Comparison of ENCODE assay signal across 27 mouse cellular contexts in genomic region chr6:125309406-125309805, GRCm38 (mm10). TPM values are rescaled to one million over a fixed set of nuclear protein-coding genes. Genes with fewer than 3 reads are reported as not detected.
DNase-seq lines count a peak whose midpoint lies in the region; ATAC-seq and TF ChIP-seq lines count a peak whose summit lies in the region.
"Had no signal": no experiment of that assay in that cellular context is flagged by ENCODE, and none has a peak within 500 bp of the region (broad histone marks: within the 10 kb centered on the region; RNA-seq: fewer than 3 reads in every experiment).

No protein-coding gene starts in this region.

- H3K27me3 ChIP-seq in heart, embryonic 11.5 days (ENCODE audit: control insufficient read depth, insufficient read depth, low read length) = no peaks in the 10 kb centered on the region
- H3K27me3 ChIP-seq in E14TG2a.4 (ENCODE audit: insufficient read depth, low read length) = peaks cover 48% of the 10 kb centered on the region
- no peaks in the 10 kb centered on the region for H3K27me3 ChIP-seq in embryonic facial prominence, embryonic 12.5 days
- H3K27me3 ChIP-seq: lung, embryonic 15.5 days had no signal

- H3K4me3 ChIP-seq in heart, embryonic 11.5 days (ENCODE audit: low read depth, low read length) = no peak overlapping the region
- peak overlapping the region; percentile 48; the same call in 1 of the 2 replicates for H3K4me3 ChIP-seq in E14TG2a.4 (replicated peaks; ENCODE audit: low read length)
- H3K4me3 ChIP-seq in embryonic facial prominence, embryonic 12.5 days = no peak overlapping the region
- H3K4me3 ChIP-seq: gastrocnemius, adult 2 months; liver, embryonic 13.5 days; lung, embryonic 15.5 days had no signal

- WGBS in heart, embryonic 11.5 days (ENCODE audit: insufficient replicate concordance) = 29% methylated on average over 5 of the region's 5 CpGs
- WGBS in embryonic facial prominence, embryonic 12.5 days = 45% methylated on average over 5 of the region's 5 CpGs

- H3K36me3 ChIP-seq in heart, embryonic 11.5 days (ENCODE audit: control insufficient read depth, insufficient read depth, low read length) = peaks cover 6% of the 10 kb centered on the region
- no peaks in the 10 kb centered on the region for H3K36me3 ChIP-seq in E14TG2a.4 (ENCODE audit: insufficient read depth, low read length)
- peaks cover 14% of the 10 kb centered on the region for H3K36me3 ChIP-seq in embryonic facial prominence, embryonic 12.5 days

- no peak for ATAC-seq in heart, embryonic 11.5 days (replicated peaks; ENCODE audit: insufficient number of reproducible peaks, low FRiP score, low TSS enrichment)
- ATAC-seq in embryonic facial prominence, embryonic 12.5 days (ENCODE audit: insufficient number of reproducible peaks, insufficient read depth, low FRiP score, low TSS enrichment) = no peak

- no peak overlapping the region for H3K9ac ChIP-seq in heart, embryonic 11.5 days (ENCODE audit: low read depth, low read length)
- H3K9ac ChIP-seq in embryonic facial prominence, embryonic 12.5 days = no peak overlapping the region
- H3K9ac ChIP-seq: liver, embryonic 13.5 days; lung, embryonic 15.5 days had no signal

- peak overlapping the region; percentile 6 for H3K4me2 ChIP-seq in heart, embryonic 11.5 days
- H3K4me2 ChIP-seq in embryonic facial prominence, embryonic 12.5 days (replicated peaks) = no peak overlapping the region
- H3K4me2 ChIP-seq: liver, embryonic 13.5 days; lung, embryonic 15.5 days; midbrain, embryonic 11.5 days had no signal

- H3K4me1 ChIP-seq in heart, embryonic 11.5 days (ENCODE audit: control insufficient read depth, insufficient read depth, low read length) = peaks cover 21% of the 10 kb centered on the region
- H3K4me1 ChIP-seq in E14TG2a.4 (replicated peaks; ENCODE audit: low read depth, low read length) = peaks cover 26% of the 10 kb centered on the region
- H3K4me1 ChIP-seq in embryonic facial prominence, embryonic 12.5 days = peaks cover 30% of the 10 kb centered on the region

- DNase-seq in heart, adult 18-20 months = no peak
- DNase-seq in left cerebral cortex, postnatal 4 days = peak; percentile 29
- DNase-seq in left cerebral cortex, postnatal 14 days (ENCODE audit: low spot score in 2 of 2) = no peak
- DNase-seq in T-cell, adult 2 months (ENCODE audit: low spot score) = no peak
- DNase-seq: adrenal gland, adult 8-10 months; cerebellum, adult 9-10 months; liver, embryonic 13.5 days; lung, postnatal 4 days; right cerebral cortex, postnatal 14 days; thymus, adult 2 months had no signal

- intact Hi-C loops in left cerebral cortex, postnatal 4 days (cut with DNase I) = no loop called here
- intact Hi-C loops in left cerebral cortex, postnatal 14 days (cut with DNase I) = no loop called here

- H3K27ac ChIP-seq in heart, embryonic 11.5 days (ENCODE audit: low read depth, low read length) = no peak overlapping the region
- H3K27ac ChIP-seq in embryonic facial prominence, embryonic 12.5 days = peak overlapping the region; percentile 19; the same call in 1 of the 2 replicates
- H3K27ac ChIP-seq: gastrocnemius, adult 2 months; kidney, postnatal 0 days; liver, embryonic 13.5 days; lung, embryonic 15.5 days had no signal

- no peak for TF ChIP-seq CTCF in E14TG2a.4 (conservative IDR thresholded peaks at IDR 0.05; ENCODE audit: low read length)

- H3K9me3 ChIP-seq in heart, embryonic 11.5 days (replicated peaks; ENCODE audit: control insufficient read depth, low read length) = no peaks in the 10 kb centered on the region
- peaks cover 7% of the 10 kb centered on the region; the same call in 1 of the 2 replicates for H3K9me3 ChIP-seq in E14TG2a.4 (ENCODE audit: low read length)
- H3K9me3 ChIP-seq in embryonic facial prominence, embryonic 12.5 days = no peaks in the 10 kb centered on the region
- H3K9me3 ChIP-seq: liver, embryonic 13.5 days; lung, embryonic 15.5 days had no signal

RNA-seq across cellular contexts. Expression of gene Ltbr, which starts 4.3 kb away (rescaled TPM):
- 35.0 and 40.7 TPM in 2 replicates for polyA plus RNA-seq in heart, embryonic 11.5 days (2014; fragmentation: Nextera tagmentation; extraction: Ambion mirVana)
- 10 to 100 TPM; 25.0 to 28.7 TPM for total RNA-seq in heart, adult 18-20 months (2021)
- 10 to 100 TPM in 1 of 2 experiments, 1 to 10 TPM in 1; 9.6 to 10.7 TPM for total RNA-seq in left cerebral cortex, postnatal 4 days (2021)
- 1 to 10 TPM; 8.8 to 9.3 TPM for total RNA-seq in left cerebral cortex, postnatal 14 days (2021)
- 27.2 and 28.2 TPM in 2 replicates for polyA plus RNA-seq in embryonic facial prominence, embryonic 12.5 days (2016; fragmentation: Nextera tagmentation; extraction: Ambion mirVana)

RNA-seq across cellular contexts. Expression of gene Scnn1a, which starts 11.1 kb away (rescaled TPM):
- 0.69 and 0.93 TPM in 2 replicates for polyA plus RNA-seq in heart, embryonic 11.5 days (2014; fragmentation: Nextera tagmentation; extraction: Ambion mirVana)
- 1 to 10 TPM in 1 of 2 experiments, under 1 TPM in 1; 0.47 to 1.3 TPM for total RNA-seq in heart, adult 18-20 months (2021)
- 1 to 10 TPM; 1.5 to 2.1 TPM for total RNA-seq in left cerebral cortex, postnatal 4 days (2021)
- total RNA-seq in left cerebral cortex, postnatal 14 days (2021) = 1 to 10 TPM; 2.9 TPM
- polyA plus RNA-seq in embryonic facial prominence, embryonic 12.5 days (2016; fragmentation: Nextera tagmentation; extraction: Ambion mirVana) = 0.52 and 1.1 TPM in 2 replicates

RNA-seq across cellular contexts. Expression of gene Tuba3a, which starts 23.6 kb away (rescaled TPM):
- polyA plus RNA-seq in heart, embryonic 11.5 days (2014; fragmentation: Nextera tagmentation; extraction: Ambion mirVana) = 0.10 TPM in 1 of 2 replicates, not detected in the other
- total RNA-seq in heart, adult 18-20 months (2021) = not detected
- total RNA-seq in left cerebral cortex, postnatal 4 days (2021) = not detected
- total RNA-seq in left cerebral cortex, postnatal 14 days (2021) = not detected
- 0.20 and 0.29 TPM in 2 replicates for polyA plus RNA-seq in embryonic facial prominence, embryonic 12.5 days (2016; fragmentation: Nextera tagmentation; extraction: Ambion mirVana)
- total RNA-seq: adrenal gland, adult 8-10 months; gastrocnemius, adult 2 months; hematopoietic stem cell, adult 5-6 weeks; layer of hippocampus, adult 18-20 months; layer of hippocampus, postnatal 25 days; left cerebral cortex, postnatal 10 days; monocyte, adult 5-6 weeks had no signal
- polyA plus RNA-seq: cortical plate, adult 2 months; heart, embryonic 16.5 days; liver, embryonic 13.5 days; neural tube, embryonic 14.5 days; spleen, adult 2 months; stomach, embryonic 14.5 days had no signal

RNA-seq across cellular contexts. Expression of gene Tnfrsf1a, which starts 39.8 kb away (rescaled TPM):
- polyA plus RNA-seq in heart, embryonic 11.5 days (2014; fragmentation: Nextera tagmentation; extraction: Ambion mirVana) = 33.3 and 37.0 TPM in 2 replicates
- total RNA-seq in heart, adult 18-20 months (2021) = 10 to 100 TPM; 47.5 to 50.8 TPM
- 10 to 100 TPM; 11.2 to 12.0 TPM for total RNA-seq in left cerebral cortex, postnatal 4 days (2021)
- 10 to 100 TPM; 11.5 to 12.3 TPM for total RNA-seq in left cerebral cortex, postnatal 14 days (2021)
- 49.4 and 51.9 TPM in 2 replicates for polyA plus RNA-seq in embryonic facial prominence, embryonic 12.5 days (2016; fragmentation: Nextera tagmentation; extraction: Ambion mirVana)
